Mouse (Mus musculus) layer of hippocampus, adult 2 months (tissue): ENCODE measurements at regions not wholly inside any gene's neighbourhood (a gene's known extent, or its start where the extent isn't known, plus 50 kb on each side); places are given as distances from the start of the nearest gene placed in this dataset.

Source experiments
- DNase-seq, 2 experiments: peaks; one replicate each; pipeline ENCODE4 v3.0.0; 2022; ENCODE audit warnings: low spot score in 2 of 2
- H3K27ac ChIP-seq: fragments of 200-600 bp; 2 replicates; pipeline ENCODE4 v1.8.1; 2022
- H3K4me3 ChIP-seq: fragments of 200-600 bp; 2 replicates; pipeline ENCODE4 v1.8.1; 2022; ENCODE audit warnings: mild to moderate bottlenecking
- CTCF ChIP-seq: fragments of 200-600 bp; conservative IDR thresholded peaks from 2 replicates; pipeline ENCODE4 v1.8.1; 2022; ENCODE audit warnings: antibody characterized with exemption, mild to moderate bottlenecking, moderate library complexity

- TF ChIP-seq CTCF = no peak
- Histone ChIP-seq H3K27ac (peak overlapping the region; percentile 85; the same call in 1 of the 2 replicates), H3K4me3 (no peak overlapping the region)
- no peak for DNase-seq
These were observed 139.1 kb downstream of the Tomm20 start for GRCm38 (mm10) chr8:126806591-126806990.

GRCm38 (mm10) chr8:126806181-126806560 is 139.5 kb downstream of the Tomm20 start:
- no peak overlapping the region for H3K4me3 ChIP-seq
- no peak for DNase-seq
- peak overlapping the region; percentile 85 for H3K27ac ChIP-seq
- TF ChIP-seq CTCF = no peak

GRCm38 (mm10) chr8:126805365-126806180 is 140.1 kb downstream of the Tomm20 start:
- DNase-seq = no peak
- no peak for TF ChIP-seq CTCF

GRCm38 (mm10) chr8:126804115-126804514 is 141.5 kb downstream of the Tomm20 start:
- Histone ChIP-seq H3K4me3 (no peak overlapping the region), H3K27ac (peak overlapping the region; percentile 85; the same call in 1 of the 2 replicates)
- TF ChIP-seq CTCF = no peak
- no peak for DNase-seq

More at GRCm38 (mm10) chr8:126805365-126806180, 140.1 kb downstream of the Tomm20 start:
- peak overlapping the region; percentile 85 for H3K27ac ChIP-seq
- H3K4me3 ChIP-seq = no peak overlapping the region

GRCm38 (mm10) chr8:126802641-126803040 is 143.0 kb downstream of the Tomm20 start:
- Histone ChIP-seq H3K4me3 (no peak overlapping the region), H3K27ac (no peak overlapping the region)
- no peak for DNase-seq
- no peak for TF ChIP-seq CTCF

GRCm38 (mm10) chr8:126800976-126801375 is 144.7 kb downstream of the Tomm20 start:
- DNase-seq = no peak
- Histone ChIP-seq H3K27ac (no peak overlapping the region), H3K4me3 (no peak overlapping the region)
- no peak for TF ChIP-seq CTCF

- TF ChIP-seq CTCF = no peak
- DNase-seq = no peak
- no peak overlapping the region for H3K4me3 ChIP-seq
- no peak overlapping the region for H3K27ac ChIP-seq
These were observed 147.9 kb downstream of the Tomm20 start for GRCm38 (mm10) chr8:126797571-126798334.

- TF ChIP-seq CTCF = no peak
- no peak overlapping the region for H3K4me3 ChIP-seq
- no peak overlapping the region for H3K27ac ChIP-seq
- DNase-seq = no peak
These were observed 152.0 kb downstream of the Tomm20 start for GRCm38 (mm10) chr8:126793657-126794056.

GRCm38 (mm10) chr8:126791069-126791468 is 154.6 kb downstream of the Tomm20 start:
- H3K27ac ChIP-seq = no peak overlapping the region
- no peak overlapping the region for H3K4me3 ChIP-seq
- no peak for DNase-seq
- no peak for TF ChIP-seq CTCF

GRCm38 (mm10) chr8:126790214-126790613 is 155.4 kb downstream of the Tomm20 start:
- TF ChIP-seq CTCF = no peak

GRCm38 (mm10) chr8:126789076-126789475 is 156.6 kb downstream of the Tomm20 start:
- H3K4me3 ChIP-seq = no peak overlapping the region
- TF ChIP-seq CTCF = no peak

More at GRCm38 (mm10) chr8:126790214-126790613, 155.4 kb downstream of the Tomm20 start:
- Histone ChIP-seq H3K27ac (no peak overlapping the region), H3K4me3 (no peak overlapping the region)
- DNase-seq = no peak

GRCm38 (mm10) chr8:126788669-126789068 is 157.0 kb downstream of the Tomm20 start:
- TF ChIP-seq CTCF = no peak
- Histone ChIP-seq H3K4me3 (no peak overlapping the region), H3K27ac (no peak overlapping the region)
- no peak for DNase-seq

More at GRCm38 (mm10) chr8:126789076-126789475, 156.6 kb downstream of the Tomm20 start:
- no peak for DNase-seq
- H3K27ac ChIP-seq = no peak overlapping the region

- H3K27ac ChIP-seq = no peak overlapping the region
- DNase-seq = no peak
- TF ChIP-seq CTCF = no peak
- H3K4me3 ChIP-seq = no peak overlapping the region
These were observed 158.2 kb downstream of the Tomm20 start for GRCm38 (mm10) chr8:126787398-126787797.
